Mouse (Mus musculus) forebrain, postnatal 0 days (tissue): ENCODE data around the gene Mrps27. TPM values are rescaled to one million over a fixed set of nuclear protein-coding genes. Genes with fewer than 3 reads are reported as not detected.
A peak's percentile ranks its signal among the peaks of the same experiment; 100 is the strongest.

Experiments
- ATAC-seq: fragments of 200-750 bp; cut with Nextera tagmentation; 2 replicates; pipeline ENCODE4 v1.8.0; 2017; ENCODE audit warnings: mild to moderate bottlenecking, moderate library complexity
- DNase-seq: peaks from one replicate; pipeline ENCODE4 v3.0.0-alpha.2; 2015
- H3K27ac ChIP-seq: fragments of 300-500 bp; sonication (generic); 2 replicates; pipeline ENCODE4 v1.5.1; 2014; ENCODE audit warnings: low read depth, mild to moderate bottlenecking, antibody characterized with exemption, low read length, moderate library complexity, mixed read lengths
- H3K27me3 ChIP-seq: fragments of 300-500 bp; sonication (generic); 2 replicates; pipeline ENCODE4 v1.6.1; 2014; ENCODE audit warnings: mild to moderate bottlenecking, low read length, mixed read lengths; ENCODE audit not compliant: insufficient read depth
- H3K36me3 ChIP-seq: fragments of 300-500 bp; sonication (generic); 2 replicates; pipeline ENCODE4 v1.6.1; 2014; ENCODE audit warnings: mild to moderate bottlenecking, moderate library complexity; ENCODE audit not compliant: insufficient read depth
- H3K4me1 ChIP-seq: fragments of 300-500 bp; sonication (generic); 2 replicates; pipeline ENCODE4 v1.6.1; 2014; ENCODE audit warnings: antibody characterized with exemption; ENCODE audit not compliant: insufficient read depth
- H3K4me2 ChIP-seq: fragments of 300-500 bp; sonication (generic); 2 replicates; pipeline ENCODE4 v1.6.1; 2014; ENCODE audit warnings: low read depth, mild to moderate bottlenecking, moderate library complexity
- H3K4me3 ChIP-seq: fragments of 300-500 bp; sonication (generic); 2 replicates; pipeline ENCODE4 v1.5.1; 2014; ENCODE audit warnings: low read depth, low read length, mixed read lengths
- H3K9ac ChIP-seq: fragments of 300-500 bp; sonication (generic); 2 replicates; pipeline ENCODE4 v1.6.1; 2014; ENCODE audit warnings: mild to moderate bottlenecking
- H3K9me3 ChIP-seq: fragments of 300-500 bp; sonication (generic); 2 replicates; pipeline ENCODE4 v1.6.1; 2016; ENCODE audit warnings: low read length
- CTCF ChIP-seq: sonication (generic); IDR thresholded peaks from 2 replicates; pipeline ENCODE4 v1.5.1; 2016; ENCODE audit warnings: antibody characterized with exemption, control low read depth, low read depth
- WGBS: fragments of 180-500 bp; shearing (Covaris S2); extraction: QIAGEN DNeasy Blood & Tissue Kit; methylation state at CpG from one replicate; pipeline ENCODE4 v1.1.7; 2014; 5-methylcytosine and 5-hydroxymethylcytosine counted together
- polyA plus RNA-seq: library from polyadenylated mRNA; unstranded; fragments of >200 nt; fragmentation: Nextera tagmentation; extraction: Ambion mirVana; gene quantifications from 2 replicates; pipeline ENCODE4 v1.2.1, GENCODE M21; 2015
- total RNA-seq: library from RNA; depleted of rRNA; stranded (reverse); fragments of >200 nt; gene quantifications from 2 replicates; pipeline ENCODE4 v1.2.3, GENCODE M21; 2014; rRNA removed

Gene Mrps27
- total RNA-seq (21.9 and 23.9 TPM in 2 replicates), polyA plus RNA-seq (39.1 and 39.6 TPM in 2 replicates)

- Histone ChIP-seq H3K36me3 (peaks cover 19% of the 10 kb centered on the region), H3K27ac (peak within 1 kb of the TSS; percentile 91), H3K4me3 (peak within 1 kb of the TSS; percentile 99), H3K9ac (peak within 1 kb of the TSS; percentile 80), H3K4me1 (peaks cover 10% of the 10 kb centered on the region), H3K27me3 (no peaks in the 10 kb centered on the region), H3K4me2 (peak within 1 kb of the TSS; percentile 67), H3K9me3 (no peaks in the 10 kb centered on the region)
- 3% methylated on average over 39 of the region's 39 CpGs for WGBS
- DNase-seq (peak; percentile 97), ATAC-seq (peak; percentile 99)
- TF ChIP-seq CTCF, result no peak
These were observed at the start of gene Mrps27, which contains the start of gene Ptcd2 for GRCm38 (mm10) chr13:99344599-99345575. Gene Mrps27 (plus strand): TSS chr13:99344786. Gene Ptcd2 (minus strand): TSS chr13:99344705.

DNA sequence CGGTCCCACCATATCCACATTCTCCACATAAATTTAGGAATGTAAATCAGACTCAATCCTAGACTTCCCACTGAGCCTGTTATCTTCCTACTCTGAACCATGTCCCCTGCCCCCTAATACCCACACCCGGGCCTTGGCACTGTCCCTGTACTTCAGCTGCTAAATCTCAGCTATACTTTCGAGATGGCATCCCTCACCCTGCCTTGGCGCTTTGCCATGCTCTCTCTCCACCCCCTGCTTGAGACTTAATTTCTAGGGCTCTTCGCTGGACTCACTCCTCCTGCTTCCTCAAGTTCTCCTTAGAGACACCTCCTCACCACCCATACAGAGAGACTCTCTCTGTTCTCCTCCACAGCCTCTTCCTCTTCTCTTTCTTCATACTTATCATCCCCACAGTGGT is 44.7 kb upstream of the Mrps27 start:
- ATAC-seq (no peak), DNase-seq (no peak)
- no peak overlapping the region for H3K4me3 ChIP-seq
- no peak for TF ChIP-seq CTCF
- no peak overlapping the region for H3K27ac ChIP-seq
- peaks cover 4% of the 10 kb centered on the region; the same call in 1 of the 2 replicates for H3K4me1 ChIP-seq
- H3K4me2 ChIP-seq, result no peak overlapping the region
- 75% methylated on average over 5 of the region's 5 CpGs for WGBS
- H3K9ac ChIP-seq, result no peak overlapping the region
- no peaks in the 10 kb centered on the region for H3K27me3 ChIP-seq
- no peaks in the 10 kb centered on the region for H3K36me3 ChIP-seq
- H3K9me3 ChIP-seq, result no peaks in the 10 kb centered on the region

GRCm38 (mm10) chr13:99303846-99304245 is 40.7 kb upstream of the Mrps27 start:
- Histone ChIP-seq H3K9me3 (no peaks in the 10 kb centered on the region), H3K27me3 (no peaks in the 10 kb centered on the region), H3K4me1 (peaks cover 4% of the 10 kb centered on the region; the same call in 1 of the 2 replicates), H3K9ac (no peak overlapping the region), H3K27ac (peak overlapping the region; percentile 24; the same call in 1 of the 2 replicates), H3K4me2 (no peak overlapping the region), H3K4me3 (no peak overlapping the region), H3K36me3 (no peaks in the 10 kb centered on the region)
- TF ChIP-seq CTCF, result no peak
- DNase-seq, result peak; percentile 83
- 43% methylated on average over 5 of the region's 5 CpGs for WGBS
- ATAC-seq, result peak; percentile 70

- Histone ChIP-seq H3K36me3 (no peaks in the 10 kb centered on the region), H3K9ac (no peak overlapping the region), H3K4me1 (peaks cover 4% of the 10 kb centered on the region; the same call in 1 of the 2 replicates), H3K27ac (peak overlapping the region; percentile 24; the same call in 1 of the 2 replicates), H3K27me3 (no peaks in the 10 kb centered on the region), H3K4me3 (no peak overlapping the region), H3K9me3 (no peaks in the 10 kb centered on the region), H3K4me2 (no peak overlapping the region)
- ATAC-seq, result no peak; the same call in 1 of the 2 replicates
- DNase-seq, result no peak
- 70% methylated on average over 11 of the region's 11 CpGs for WGBS
- TF ChIP-seq CTCF, result no peak
These were observed 40.2 kb upstream of the Mrps27 start for GRCm38 (mm10) chr13:99304365-99304764.

GRCm38 (mm10) chr13:99305186-99305585 is 39.4 kb upstream of the Mrps27 start:
- H3K4me3 ChIP-seq, result no peak overlapping the region
- no peak overlapping the region for H3K9ac ChIP-seq
- no peak overlapping the region for H3K27ac ChIP-seq
- no peaks in the 10 kb centered on the region for H3K27me3 ChIP-seq
- no peak for DNase-seq
- no peak overlapping the region for H3K4me2 ChIP-seq
- no peaks in the 10 kb centered on the region for H3K36me3 ChIP-seq
- H3K4me1 ChIP-seq, result peaks cover 4% of the 10 kb centered on the region; the same call in 1 of the 2 replicates
- no peaks in the 10 kb centered on the region for H3K9me3 ChIP-seq
- no peak for ATAC-seq
- TF ChIP-seq CTCF, result no peak
- WGBS, result 85% methylated on average over 1 of the region's 1 CpGs

- Histone ChIP-seq H3K9me3 (no peaks in the 10 kb centered on the region), H3K4me2 (no peak overlapping the region), H3K27ac (no peak overlapping the region), H3K36me3 (no peaks in the 10 kb centered on the region), H3K4me1 (peaks cover 4% of the 10 kb centered on the region; the same call in 1 of the 2 replicates), H3K4me3 (no peak overlapping the region), H3K27me3 (no peaks in the 10 kb centered on the region), H3K9ac (no peak overlapping the region)
- DNase-seq (no peak), ATAC-seq (no peak)
- 94% methylated on average over 8 of the region's 8 CpGs for WGBS
- no peak for TF ChIP-seq CTCF
These were observed 38.4 kb upstream of the Mrps27 start for GRCm38 (mm10) chr13:99306164-99306563.

GRCm38 (mm10) chr13:99307930-99308359 is 36.6 kb upstream of the Mrps27 start:
- Histone ChIP-seq H3K9ac (no peak overlapping the region), H3K4me1 (peaks cover 4% of the 10 kb centered on the region; the same call in 1 of the 2 replicates), H3K4me3 (no peak overlapping the region), H3K36me3 (no peaks in the 10 kb centered on the region), H3K27me3 (no peaks in the 10 kb centered on the region), H3K27ac (no peak overlapping the region), H3K4me2 (no peak overlapping the region), H3K9me3 (no peaks in the 10 kb centered on the region)
- 81% methylated on average over 5 of the region's 5 CpGs for WGBS
- ATAC-seq (no peak), DNase-seq (no peak)
- no peak for TF ChIP-seq CTCF
